Mouse (Mus musculus) right cerebral cortex, adult 2 months (tissue): ENCODE measurements at regions not wholly inside any gene's neighbourhood (a gene's known extent, or its start where the extent isn't known, plus 50 kb on each side); places are given as distances from the start of the nearest gene placed in this dataset.

Experiments used
- DNase-seq, 2 experiments: peaks; one replicate each; pipeline ENCODE4 v3.0.0; 2021 to 2022; ENCODE audit warnings: low spot score in 2 of 2

GRCm38 (mm10) chr16:50852081-50852480 lies 261.1 kb upstream of the Ccdc54 start:
- DNase-seq: no peak

DNA sequence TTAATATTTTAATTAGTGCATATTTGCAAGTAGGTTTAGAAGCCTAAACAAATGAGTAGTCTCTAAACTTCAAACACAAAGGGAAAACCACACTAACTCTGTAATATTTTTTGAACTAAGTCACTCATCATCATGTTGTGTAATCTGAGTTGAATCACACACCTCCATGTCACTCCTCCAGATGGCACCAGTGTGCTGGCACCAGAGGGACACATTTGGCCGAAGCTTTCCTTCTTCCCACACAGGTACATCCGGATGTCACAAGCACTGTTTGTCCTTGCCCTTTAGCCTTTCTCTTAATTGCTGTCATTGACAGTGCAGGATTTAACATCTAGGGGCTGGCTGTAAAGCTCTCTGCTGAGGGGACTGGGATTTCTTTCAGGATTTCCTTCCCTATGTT lies 256.7 kb upstream of the Ccdc54 start:
- DNase-seq: peak in 1 of 2 experiments; percentile 39

- DNase-seq: no peak
Observed at GRCm38 (mm10) chr16:50846505-50846904, 255.6 kb upstream of the Ccdc54 start.

GRCm38 (mm10) chr16:50841677-50842580 lies 251.0 kb upstream of the Ccdc54 start:
- DNase-seq: peak; percentile 84 to 88

GRCm38 (mm10) chr16:50841205-50841604 lies 250.3 kb upstream of the Ccdc54 start:
- no peak for DNase-seq

DNA sequence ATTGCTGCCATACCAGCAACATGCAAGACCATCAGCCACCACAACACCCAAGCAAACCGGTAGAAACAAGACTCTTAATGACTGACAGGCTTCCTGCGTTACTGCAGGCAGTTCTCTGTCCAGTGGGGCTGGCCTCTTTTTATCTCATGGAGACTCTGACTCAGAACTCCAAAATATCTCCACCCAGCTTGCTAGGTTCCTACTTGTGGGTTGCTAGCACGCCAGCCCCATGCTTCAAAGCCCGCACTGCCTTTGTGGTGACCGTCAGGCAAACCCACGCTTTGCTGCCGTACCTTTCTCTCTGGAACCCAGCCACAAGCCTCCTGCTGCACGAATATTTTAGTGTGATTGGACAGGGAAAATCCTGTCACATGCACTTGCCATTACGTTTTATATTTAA lies 248.7 kb upstream of the Ccdc54 start:
- peak; percentile 26 to 28 for DNase-seq

DNA sequence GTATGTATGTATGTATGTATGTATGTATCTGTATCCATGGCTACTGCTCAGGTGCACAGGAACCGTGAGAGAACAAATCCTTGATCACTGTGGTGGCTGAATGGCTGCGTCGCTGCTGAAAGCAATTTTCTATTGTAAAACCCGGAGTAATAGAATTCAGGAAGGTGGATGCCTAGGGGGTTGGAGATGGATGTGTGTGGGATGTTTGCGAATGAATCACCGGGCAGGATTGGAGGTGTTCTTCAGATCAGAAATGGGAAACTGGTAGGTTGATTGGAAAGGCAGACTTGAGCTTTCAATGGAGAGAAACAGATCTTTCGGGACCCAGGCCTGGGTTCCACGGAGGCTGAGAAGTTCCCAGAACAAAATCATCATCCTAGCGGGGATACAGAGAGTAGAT lies 246.5 kb upstream of the Ccdc54 start:
- peak; percentile 24 for DNase-seq

DNA sequence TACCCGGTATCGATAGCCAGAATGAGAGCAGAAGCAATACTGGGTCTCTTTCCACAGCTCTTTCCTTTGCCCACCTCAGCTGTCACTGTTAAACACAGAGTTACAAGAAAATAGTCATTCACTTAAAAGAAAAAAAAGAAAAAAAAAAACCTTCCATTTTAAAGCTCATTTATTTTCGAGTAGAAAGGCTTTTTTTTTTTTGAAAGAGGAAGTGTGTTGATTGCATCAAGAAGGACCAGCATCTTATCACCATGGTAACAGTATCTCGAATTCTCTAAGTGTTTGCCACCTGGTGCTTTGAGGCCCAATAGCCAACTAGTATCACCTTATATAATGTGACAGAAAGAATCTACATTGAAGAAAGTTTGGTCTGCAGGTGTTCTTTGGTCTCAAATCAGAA lies 245.5 kb upstream of the Ccdc54 start:
- no peak for DNase-seq

- no peak for DNase-seq
Observed at GRCm38 (mm10) chr16:50833357-50833756, 242.4 kb upstream of the Ccdc54 start.

GRCm38 (mm10) chr16:50822352-50822751 lies 231.4 kb upstream of the Ccdc54 start:
- DNase-seq: no peak

- DNase-seq: no peak
Observed at GRCm38 (mm10) chr16:50814626-50815025, 223.7 kb upstream of the Ccdc54 start.

DNA sequence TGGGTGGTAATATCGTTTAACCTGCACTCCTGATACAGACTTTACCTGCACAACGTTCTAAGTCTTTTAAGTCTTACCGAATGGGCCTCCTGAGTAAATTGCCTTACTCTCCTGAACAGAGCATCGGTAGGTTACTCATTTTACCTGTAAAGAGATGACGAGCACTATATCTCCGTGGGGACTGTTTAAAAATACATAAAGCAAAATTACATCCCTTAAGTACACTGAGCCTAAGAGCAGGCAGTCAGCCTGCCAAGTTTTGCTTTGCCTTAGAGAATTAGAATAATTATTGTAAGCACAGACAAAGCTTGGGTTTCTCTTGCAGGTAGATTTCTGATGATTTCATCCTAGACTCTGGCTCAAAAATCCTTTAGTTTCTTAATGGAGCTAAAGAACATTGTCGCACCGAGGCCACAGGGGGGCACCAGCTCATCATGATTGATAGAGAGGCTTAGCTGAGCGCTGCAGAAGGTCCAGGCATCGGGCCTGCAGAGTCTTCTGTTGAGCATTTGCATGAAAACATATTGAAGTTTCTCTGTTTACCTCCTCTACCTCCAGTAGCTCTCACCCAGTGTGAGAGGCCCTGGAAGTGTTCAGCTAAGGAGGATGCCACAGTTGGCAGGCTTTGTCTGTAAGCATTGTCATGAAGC lies 208.3 kb upstream of the Ccdc54 start:
- DNase-seq: peak; percentile 64 to 82

DNA sequence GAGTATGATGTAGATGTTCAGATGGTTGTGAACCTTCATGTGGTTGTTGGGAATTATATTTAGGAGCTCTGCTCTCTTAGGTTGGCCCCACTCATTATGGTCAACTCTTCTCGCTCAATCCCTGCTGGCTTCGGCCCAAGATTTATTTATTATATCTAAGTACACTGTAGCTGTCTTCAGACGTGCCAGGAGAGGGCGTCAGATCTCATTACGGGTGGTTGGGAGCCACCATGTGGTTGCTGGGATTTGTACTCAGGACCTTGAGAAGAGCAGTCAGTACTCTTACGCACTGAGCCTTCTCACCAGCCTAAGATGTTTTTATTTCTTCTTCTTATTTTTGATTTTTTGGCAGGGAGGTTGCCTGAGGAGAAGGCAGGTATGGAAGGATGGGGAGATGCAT lies 207.1 kb upstream of the Ccdc54 start:
- no peak for DNase-seq

DNA sequence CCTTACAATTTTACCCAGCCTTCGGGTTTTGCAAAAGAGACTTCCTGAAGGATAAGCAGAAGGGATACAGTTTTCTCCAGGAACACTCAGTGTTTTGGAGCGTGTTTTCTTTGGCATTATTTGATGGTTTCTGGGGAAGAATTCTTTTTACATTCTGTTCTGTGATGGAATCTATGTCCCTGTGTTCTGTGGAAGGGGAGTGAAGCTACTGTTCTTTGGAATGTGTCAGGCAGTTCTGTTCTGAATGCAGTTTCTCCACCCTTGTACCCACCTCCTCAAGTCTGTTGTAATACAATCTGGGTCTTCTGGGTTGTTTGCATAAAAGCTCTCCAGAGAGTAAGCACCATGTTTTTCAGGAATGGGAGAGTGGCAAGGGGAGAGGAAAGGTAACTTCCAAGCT lies 202.0 kb upstream of the Ccdc54 start:
- DNase-seq: no peak

- no peak for DNase-seq
Observed at GRCm38 (mm10) chr16:50792506-50792905, 201.6 kb upstream of the Ccdc54 start.

- DNase-seq: no peak
Observed at GRCm38 (mm10) chr16:50788702-50789101, 197.7 kb upstream of the Ccdc54 start.

- no peak for DNase-seq
Observed at GRCm38 (mm10) chr16:50786199-50786598, 195.2 kb upstream of the Ccdc54 start.

GRCm38 (mm10) chr16:50785384-50785783 lies 194.4 kb upstream of the Ccdc54 start:
- no peak for DNase-seq

GRCm38 (mm10) chr16:50784651-50785228 lies 193.8 kb upstream of the Ccdc54 start:
- DNase-seq: no peak

DNA sequence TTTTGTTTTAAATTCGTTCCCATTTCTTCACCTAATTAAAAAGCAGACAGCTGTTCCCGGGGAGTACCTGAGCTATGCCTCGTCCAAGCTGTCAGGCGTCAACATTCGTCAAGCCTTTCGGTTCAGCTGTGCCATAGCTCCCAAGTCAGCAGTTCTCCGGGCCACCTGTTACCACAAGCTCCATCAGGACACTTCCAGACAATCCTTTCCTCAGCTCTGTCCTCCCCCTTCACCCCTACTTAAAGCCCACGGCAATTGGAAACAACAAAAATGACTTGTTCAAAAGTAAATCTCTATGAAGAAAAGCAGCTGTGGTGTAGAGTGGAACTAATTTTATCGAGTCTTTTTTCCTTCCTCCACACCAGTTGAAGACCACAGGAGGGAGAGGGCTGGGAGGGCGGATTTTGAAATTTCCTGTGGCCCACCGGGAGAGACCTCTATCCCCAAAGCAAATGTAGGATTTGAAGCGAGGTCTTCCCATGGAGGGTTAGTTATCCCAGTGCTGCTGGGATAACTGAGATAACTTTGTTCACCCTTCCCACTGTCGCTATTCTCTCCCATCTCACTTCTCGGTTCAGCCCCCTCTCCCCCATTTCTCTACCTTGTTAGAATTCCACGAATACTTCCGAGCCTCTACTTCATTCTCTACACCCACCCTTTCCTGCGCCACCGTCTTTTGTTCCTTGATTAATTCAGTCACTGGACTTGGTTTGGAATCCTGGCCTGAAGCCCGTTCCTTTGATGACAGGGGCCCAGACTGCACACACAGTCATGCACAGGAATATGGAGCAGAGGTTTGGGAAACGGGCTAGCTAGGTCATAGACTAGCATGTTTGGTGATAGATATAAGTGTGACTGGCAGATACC lies 193.1 kb upstream of the Ccdc54 start:
- no peak for DNase-seq

GRCm38 (mm10) chr16:50783240-50783639 lies 192.3 kb upstream of the Ccdc54 start:
- no peak for DNase-seq
